Mouse (Mus musculus): ENCODE data around the gene Sucnr1. TPM values are rescaled to one million over a fixed set of nuclear protein-coding genes. Genes with fewer than 3 reads are reported as not detected.
"Not testable (repeated sequence)": the region's sequence is repeated elsewhere in the genome, so short reads cannot be mapped to it uniquely, and the experiment has no call there.

Gene Sucnr1
- polyA plus RNA-seq, 1 experiment from 2014 or later = 1.8 TPM

DNA sequence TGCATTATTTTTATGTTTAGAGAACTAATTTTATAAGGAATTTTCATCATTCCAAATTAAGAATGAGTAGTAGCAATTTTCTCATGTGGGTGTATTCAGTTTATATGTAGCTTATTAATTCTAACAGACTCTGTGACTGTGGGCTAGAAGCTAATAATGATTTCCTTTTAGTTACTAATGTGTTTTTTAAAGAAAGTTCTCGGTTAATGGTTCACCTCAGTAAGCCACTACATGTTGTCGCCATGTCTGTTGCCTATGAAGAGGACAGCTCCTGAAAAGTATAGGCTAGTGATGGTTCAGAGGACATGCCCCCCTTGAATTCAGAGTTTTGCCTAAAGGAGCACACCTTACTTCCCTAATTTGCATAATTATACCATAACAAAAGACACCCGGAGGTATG, 1.1 kb downstream of the Sucnr1 start:
- Histone ChIP-seq H3K36me3 (ENCODE audit: control insufficient read depth, insufficient read depth, low read length) (no peaks in the 10 kb centered on the region), H3K4me2 (replicated peaks; ENCODE audit: low read depth, low read length) (no peak overlapping the region), H3K4me1 (ENCODE audit: control insufficient read depth, insufficient read depth, low read length) (no peaks in the 10 kb centered on the region), H3K27ac (ENCODE audit: low read depth, low read length) (no peak overlapping the region), H3K27me3 (ENCODE audit: control insufficient read depth, insufficient read depth, low read length) (no peaks in the 10 kb centered on the region), H3K4me3 (ENCODE audit: low read length) (no peak overlapping the region), H3K9me3 (ENCODE audit: control insufficient read depth, low read length) (no peaks in the 10 kb centered on the region), H3K9ac (ENCODE audit: low read depth, low read length) (no peak overlapping the region)
- no peak for ATAC-seq (ENCODE audit: low FRiP score, low TSS enrichment)
- WGBS = 69% methylated on average over 3 of the region's 3 CpGs

DNA sequence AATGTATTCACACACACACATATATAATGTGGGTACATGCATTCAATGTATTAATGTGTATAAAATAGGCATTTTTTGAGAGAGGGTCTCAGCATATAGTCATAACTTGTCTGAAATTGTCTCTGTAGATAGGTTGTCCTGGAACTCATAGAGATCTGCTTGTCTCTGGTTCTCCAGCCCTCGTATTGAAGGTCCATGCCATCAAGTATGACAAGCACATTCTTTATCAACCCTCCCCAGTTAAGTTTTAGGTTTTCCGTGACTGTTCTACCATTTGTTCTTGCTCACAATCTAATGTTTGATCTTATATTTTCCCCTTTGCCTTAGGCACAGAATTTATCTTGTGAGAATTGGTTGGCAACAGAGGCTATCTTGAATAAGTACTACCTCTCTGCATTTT, 4.1 kb downstream of the Sucnr1 start:
- no peak for ATAC-seq (ENCODE audit: low FRiP score, low TSS enrichment)
- Histone ChIP-seq H3K4me1 (ENCODE audit: control insufficient read depth, insufficient read depth, low read length) (no peaks in the 10 kb centered on the region), H3K4me2 (replicated peaks; ENCODE audit: low read depth, low read length) (no peak overlapping the region), H3K9me3 (ENCODE audit: control insufficient read depth, low read length) (no peaks in the 10 kb centered on the region), H3K9ac (ENCODE audit: low read depth, low read length) (no peak overlapping the region), H3K27me3 (ENCODE audit: control insufficient read depth, insufficient read depth, low read length) (no peaks in the 10 kb centered on the region), H3K4me3 (ENCODE audit: low read length) (no peak overlapping the region), H3K36me3 (ENCODE audit: control insufficient read depth, insufficient read depth, low read length) (no peaks in the 10 kb centered on the region), H3K27ac (ENCODE audit: low read depth, low read length) (no peak overlapping the region)
- 81% methylated on average over 2 of the region's 2 CpGs for WGBS

DNA sequence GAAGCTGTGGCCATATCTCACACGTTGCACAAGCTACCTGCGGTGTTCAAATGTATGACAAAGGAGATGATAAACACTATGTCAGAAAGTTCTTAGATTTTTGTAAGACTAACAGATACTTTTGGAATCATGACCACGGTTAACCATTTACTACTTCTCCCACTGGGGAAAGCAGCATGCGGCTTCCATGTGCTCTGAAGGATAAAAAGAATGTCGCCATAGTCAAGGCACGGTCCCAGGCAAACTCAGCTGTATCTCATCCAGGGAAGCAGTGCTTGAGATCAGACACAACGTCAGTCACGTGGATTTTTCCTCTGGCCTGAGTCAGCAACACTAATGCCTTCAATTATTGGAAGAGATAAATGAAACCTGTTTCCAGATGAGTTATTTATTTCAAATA, 9.7 kb downstream of the Sucnr1 start:
- H3K9ac ChIP-seq (ENCODE audit: low read depth, low read length) = no peak overlapping the region
- no peaks in the 10 kb centered on the region for H3K36me3 ChIP-seq (ENCODE audit: control insufficient read depth, insufficient read depth, low read length)
- H3K9me3 ChIP-seq (ENCODE audit: control insufficient read depth, low read length) = no peaks in the 10 kb centered on the region
- no peaks in the 10 kb centered on the region for H3K27me3 ChIP-seq (ENCODE audit: control insufficient read depth, insufficient read depth, low read length)
- no peak overlapping the region for H3K4me2 ChIP-seq (replicated peaks; ENCODE audit: low read depth, low read length)
- H3K27ac ChIP-seq (ENCODE audit: low read depth, low read length) = no peak overlapping the region
- 75% methylated on average over 8 of the region's 8 CpGs for WGBS
- ATAC-seq (ENCODE audit: low FRiP score, low TSS enrichment) = no peak
- H3K4me1 ChIP-seq (ENCODE audit: control insufficient read depth, insufficient read depth, low read length) = no peaks in the 10 kb centered on the region
- H3K4me3 ChIP-seq (ENCODE audit: low read length) = no peak overlapping the region

DNA sequence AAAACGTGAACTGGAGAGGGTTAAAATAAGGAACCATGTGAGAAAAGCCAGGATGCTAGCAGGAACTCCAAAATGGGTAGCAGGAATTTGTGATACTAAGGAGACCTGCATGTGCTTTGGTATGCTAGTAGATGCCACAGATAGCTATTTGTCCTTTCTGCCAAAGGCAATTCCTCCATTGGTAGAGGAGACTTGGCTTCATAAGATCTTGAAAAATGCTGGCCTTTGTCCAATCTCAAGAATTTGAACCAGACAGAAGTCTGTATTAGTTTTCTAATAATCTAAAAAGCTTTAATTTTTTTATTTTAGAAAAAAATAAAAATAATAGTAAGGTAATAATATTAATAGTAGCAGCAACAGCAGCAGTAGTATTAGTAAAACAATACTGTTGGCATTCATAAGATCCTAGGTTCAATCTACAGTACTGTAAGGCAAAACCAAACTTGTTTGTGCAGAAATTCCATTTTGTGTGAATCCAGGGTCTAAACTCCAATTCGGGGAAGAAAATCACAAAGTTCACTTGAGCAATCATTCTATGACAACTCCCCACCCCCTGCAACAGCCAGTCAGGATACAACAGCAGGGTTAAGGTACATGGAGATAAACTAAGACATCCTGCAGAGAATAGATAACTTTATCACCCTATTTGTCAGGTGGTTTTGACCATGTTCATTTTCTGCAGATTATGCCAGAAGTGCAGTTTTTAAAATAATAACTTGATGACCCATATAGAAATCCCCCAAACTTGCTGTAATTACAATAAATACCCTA, 12.9 kb downstream of the Sucnr1 start:
- Histone ChIP-seq H3K36me3 (ENCODE audit: control insufficient read depth, insufficient read depth, low read length) (no peaks in the 10 kb centered on the region), H3K27me3 (ENCODE audit: control insufficient read depth, insufficient read depth, low read length) (no peaks in the 10 kb centered on the region), H3K9me3 (ENCODE audit: control insufficient read depth, low read length) (no peaks in the 10 kb centered on the region), H3K4me3 (ENCODE audit: low read length) (no peak overlapping the region), H3K27ac (ENCODE audit: low read depth, low read length) (no peak overlapping the region), H3K4me1 (ENCODE audit: control insufficient read depth, insufficient read depth, low read length) (no peaks in the 10 kb centered on the region), H3K9ac (ENCODE audit: low read depth, low read length) (no peak overlapping the region), H3K4me2 (replicated peaks; ENCODE audit: low read depth, low read length) (no peak overlapping the region)
- 94% methylated on average over 2 of the region's 2 CpGs for WGBS
- ATAC-seq (ENCODE audit: low FRiP score, low TSS enrichment) = no peak

DNA sequence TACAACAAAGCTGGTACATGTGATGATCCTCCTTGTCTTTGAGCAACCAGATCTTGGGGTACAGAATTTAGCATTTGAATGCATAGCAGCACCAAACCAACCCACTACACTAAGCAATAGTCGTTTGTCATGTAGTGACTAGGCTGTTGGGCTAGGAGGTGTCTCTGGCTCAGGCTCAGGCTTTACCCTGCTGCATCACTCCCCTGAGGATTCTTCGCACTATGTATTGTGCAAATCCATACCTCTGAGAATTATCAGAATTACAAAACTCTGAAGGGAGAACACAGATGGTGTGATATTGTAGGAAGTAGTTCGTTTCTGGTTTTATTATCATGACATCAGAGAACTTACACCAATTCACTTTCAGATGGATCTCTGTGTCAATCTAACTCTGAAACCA, 15.3 kb downstream of the Sucnr1 start:
- no peak overlapping the region for H3K9ac ChIP-seq (ENCODE audit: low read depth, low read length)
- 77% methylated on average over 3 of the region's 3 CpGs for WGBS
- no peak for ATAC-seq (ENCODE audit: low FRiP score, low TSS enrichment)
- H3K36me3 ChIP-seq (ENCODE audit: control insufficient read depth, insufficient read depth, low read length) = no peaks in the 10 kb centered on the region
- H3K4me3 ChIP-seq (ENCODE audit: low read length) = no peak overlapping the region
- no peaks in the 10 kb centered on the region for H3K27me3 ChIP-seq (ENCODE audit: control insufficient read depth, insufficient read depth, low read length)
- H3K4me1 ChIP-seq (ENCODE audit: control insufficient read depth, insufficient read depth, low read length) = no peaks in the 10 kb centered on the region
- H3K9me3 ChIP-seq (ENCODE audit: control insufficient read depth, low read length) = no peaks in the 10 kb centered on the region
- no peak overlapping the region for H3K4me2 ChIP-seq (replicated peaks; ENCODE audit: low read depth, low read length)
- H3K27ac ChIP-seq (ENCODE audit: low read depth, low read length) = no peak overlapping the region

DNA sequence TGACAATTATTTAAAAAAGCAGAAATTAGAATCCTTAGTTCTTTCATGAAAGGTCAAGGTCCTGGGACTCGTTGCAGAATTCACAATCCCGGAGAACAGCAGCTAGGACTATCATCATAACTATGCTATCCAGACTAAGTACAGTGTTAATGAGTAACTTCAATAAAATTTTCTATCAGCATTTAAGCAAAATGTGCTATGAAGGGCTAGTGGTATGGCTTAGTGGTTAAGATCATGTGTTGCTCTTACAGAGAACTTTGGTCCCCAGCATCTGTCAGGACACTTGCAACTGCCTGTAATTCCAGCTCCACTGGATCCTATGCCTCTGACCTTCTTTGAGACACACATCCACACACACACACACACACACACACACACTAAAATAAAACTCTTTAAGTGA, 15.8 kb downstream of the Sucnr1 start:
- Histone ChIP-seq H3K4me2 (replicated peaks; ENCODE audit: low read depth, low read length) (no peak overlapping the region), H3K27ac (ENCODE audit: low read depth, low read length) (no peak overlapping the region), H3K9me3 (ENCODE audit: control insufficient read depth, low read length) (no peaks in the 10 kb centered on the region), H3K4me3 (ENCODE audit: low read length) (no peak overlapping the region), H3K36me3 (ENCODE audit: control insufficient read depth, insufficient read depth, low read length) (no peaks in the 10 kb centered on the region), H3K27me3 (ENCODE audit: control insufficient read depth, insufficient read depth, low read length) (no peaks in the 10 kb centered on the region), H3K4me1 (ENCODE audit: control insufficient read depth, insufficient read depth, low read length) (no peaks in the 10 kb centered on the region), H3K9ac (ENCODE audit: low read depth, low read length) (no peak overlapping the region)
- 70% methylated on average over 2 of the region's 2 CpGs for WGBS
- no peak for ATAC-seq (ENCODE audit: low FRiP score, low TSS enrichment)

DNA sequence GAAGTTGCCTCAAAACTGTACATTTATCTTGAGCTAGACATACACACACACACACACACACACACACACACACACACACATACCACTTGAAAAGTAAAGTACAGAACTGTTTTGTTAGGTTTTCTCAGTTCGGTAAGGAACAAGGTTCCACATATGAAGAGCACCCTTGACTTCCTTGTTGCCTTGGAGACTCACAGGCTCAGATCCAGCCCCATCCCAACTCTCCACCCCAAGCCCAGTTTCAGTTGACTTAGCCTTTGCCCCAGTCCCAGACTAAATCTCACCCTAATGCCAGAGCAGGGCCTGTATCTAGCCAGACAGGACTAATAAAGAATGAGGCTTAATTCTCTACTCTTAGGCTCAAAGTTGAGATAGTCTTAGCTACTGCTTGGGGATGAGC, 16.9 kb downstream of the Sucnr1 start:
- H3K9ac ChIP-seq (ENCODE audit: low read depth, low read length) = no peak overlapping the region
- no peaks in the 10 kb centered on the region for H3K27me3 ChIP-seq (ENCODE audit: control insufficient read depth, insufficient read depth, low read length)
- no peak overlapping the region for H3K27ac ChIP-seq (ENCODE audit: low read depth, low read length)
- no peak overlapping the region for H3K4me2 ChIP-seq (replicated peaks; ENCODE audit: low read depth, low read length)
- 91% methylated on average over 1 of the region's 1 CpGs for WGBS
- no peaks in the 10 kb centered on the region for H3K9me3 ChIP-seq (ENCODE audit: control insufficient read depth, low read length)
- ATAC-seq (ENCODE audit: low FRiP score, low TSS enrichment) = no peak
- no peak overlapping the region for H3K4me3 ChIP-seq (ENCODE audit: low read length)
- no peaks in the 10 kb centered on the region for H3K4me1 ChIP-seq (ENCODE audit: control insufficient read depth, insufficient read depth, low read length)
- no peaks in the 10 kb centered on the region for H3K36me3 ChIP-seq (ENCODE audit: control insufficient read depth, insufficient read depth, low read length)

DNA sequence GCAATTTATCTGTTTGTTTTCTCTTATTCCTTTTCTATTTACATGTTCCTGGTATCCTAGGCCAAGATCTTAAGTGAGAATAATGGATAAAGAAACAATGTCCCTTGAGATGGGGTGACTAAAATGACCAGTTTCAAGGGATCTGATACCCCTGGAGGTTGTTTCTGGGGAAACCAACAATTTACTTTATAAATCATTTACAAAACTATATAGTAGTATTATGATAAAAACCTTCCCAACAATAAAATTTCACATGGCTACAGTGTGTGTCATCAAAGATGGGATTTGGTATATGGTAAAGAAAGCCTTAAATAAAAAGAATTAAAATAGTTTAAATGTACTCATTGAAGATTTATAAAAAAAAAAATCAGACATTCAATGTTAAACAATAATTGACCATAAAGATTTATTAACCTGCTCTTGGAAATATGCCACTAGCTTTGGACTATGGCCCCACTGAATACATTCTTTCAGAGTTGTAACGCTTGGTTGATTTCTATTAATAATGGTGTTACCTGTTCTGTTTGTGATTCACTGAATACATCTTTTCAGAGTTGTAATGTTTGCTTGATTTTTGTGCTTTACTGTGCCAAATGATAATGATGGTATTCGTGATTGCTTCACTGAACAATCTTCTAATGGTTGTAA, 22.9 kb downstream of the Sucnr1 start:
- Histone ChIP-seq H3K27ac (ENCODE audit: low read depth, low read length) (no peak overlapping the region), H3K4me3 (ENCODE audit: low read length) (no peak overlapping the region), H3K36me3 (ENCODE audit: control insufficient read depth, insufficient read depth, low read length) (no peaks in the 10 kb centered on the region), H3K4me1 (ENCODE audit: control insufficient read depth, insufficient read depth, low read length) (no peaks in the 10 kb centered on the region), H3K4me2 (replicated peaks; ENCODE audit: low read depth, low read length) (no peak overlapping the region), H3K27me3 (ENCODE audit: control insufficient read depth, insufficient read depth, low read length) (no peaks in the 10 kb centered on the region), H3K9me3 (ENCODE audit: control insufficient read depth, low read length) (no peaks in the 10 kb centered on the region), H3K9ac (ENCODE audit: low read depth, low read length) (no peak overlapping the region)
- 87% methylated on average over 2 of the region's 2 CpGs for WGBS
- ATAC-seq (ENCODE audit: low FRiP score, low TSS enrichment) = no peak

DNA sequence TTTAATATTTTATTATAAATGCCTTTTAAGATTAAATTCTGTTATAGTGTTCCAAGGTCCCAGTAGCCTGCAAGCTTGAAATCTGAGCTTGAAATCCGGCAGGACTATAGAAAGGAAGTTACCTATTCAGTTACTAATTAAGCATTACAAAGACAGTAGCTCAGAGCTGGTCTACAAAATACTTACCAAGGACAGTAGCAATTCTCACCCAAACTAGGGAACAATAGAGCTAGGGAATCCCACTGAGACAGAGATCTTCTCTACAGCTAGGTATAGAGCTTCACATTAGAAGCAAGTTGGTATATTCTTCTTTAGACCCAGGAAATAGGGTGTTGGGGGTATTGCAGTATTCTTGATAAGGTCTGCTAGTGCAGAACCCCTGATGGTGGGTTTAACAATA, 24.8 kb downstream of the Sucnr1 start:
- not testable (repeated sequence) for H3K27me3 ChIP-seq (ENCODE audit: control insufficient read depth, insufficient read depth, low read length); H3K4me2 ChIP-seq (replicated peaks; ENCODE audit: low read depth, low read length); ATAC-seq (ENCODE audit: low FRiP score, low TSS enrichment); H3K4me1 ChIP-seq (ENCODE audit: control insufficient read depth, insufficient read depth, low read length); H3K9ac ChIP-seq (ENCODE audit: low read depth, low read length); H3K4me3 ChIP-seq (ENCODE audit: low read length); H3K36me3 ChIP-seq (ENCODE audit: control insufficient read depth, insufficient read depth, low read length); H3K9me3 ChIP-seq (ENCODE audit: control insufficient read depth, low read length); H3K27ac ChIP-seq (ENCODE audit: low read depth, low read length)
- 64% methylated on average over 1 of the region's 1 CpGs for WGBS

All from kidney, embryonic 14.5 days (tissue).